9 mouse cellular contexts compared by ENCODE assay signal in genomic region chr12:76867586-76868280, GRCm38 (mm10). TPM values are rescaled to one million over a fixed set of nuclear protein-coding genes. Genes with fewer than 3 reads are reported as not detected.
DNase-seq lines count a peak whose midpoint lies in the region; ATAC-seq lines count a peak whose summit lies in the region.
"Had no signal": no experiment of that assay in that cellular context is flagged by ENCODE, and none has a peak within 500 bp of the region (broad histone marks: within the 10 kb centered on the region; RNA-seq: fewer than 3 reads in every experiment).

No protein-coding gene starts in this region.

- H3K27me3 ChIP-seq in liver, embryonic 11.5 days (replicated peaks; ENCODE audit: control insufficient read depth, insufficient read depth, low read length): no peaks in the 10 kb centered on the region
- H3K27me3 ChIP-seq: hindbrain, embryonic 15.5 days had no signal

- H3K4me3 ChIP-seq in brown adipose tissue, adult 24 weeks (ENCODE audit: insufficient read depth, low read depth, low read length): peak overlapping the region; percentile 37
- no peak overlapping the region for H3K4me3 ChIP-seq in liver, embryonic 11.5 days (ENCODE audit: low read depth, low read length)
- H3K4me3 ChIP-seq: hindbrain, embryonic 15.5 days had no signal

- WGBS in liver, embryonic 11.5 days: 68% methylated on average over 10 of the region's 10 CpGs

- no peaks in the 10 kb centered on the region; the same call in 1 of the 2 replicates for H3K36me3 ChIP-seq in liver, embryonic 11.5 days (ENCODE audit: control insufficient read depth, insufficient read depth, low read length)
- H3K36me3 ChIP-seq: hindbrain, embryonic 15.5 days had no signal

- no peak overlapping the region for H3K9ac ChIP-seq in liver, embryonic 11.5 days (ENCODE audit: low read depth, low read length)
- H3K9ac ChIP-seq: hindbrain, embryonic 15.5 days had no signal

- H3K27ac ChIP-seq in brown adipose tissue, adult 24 weeks (replicated peaks; ENCODE audit: low read depth, low read length): peak overlapping the region; percentile 80
- H3K27ac ChIP-seq in liver, embryonic 11.5 days (ENCODE audit: low read depth, low read length): no peak overlapping the region
- H3K27ac ChIP-seq: hindbrain, embryonic 15.5 days had no signal

- H3K4me1 ChIP-seq in brown adipose tissue, adult 24 weeks (ENCODE audit: control insufficient read depth, insufficient read depth, insufficient read length, low read length): peaks cover 11% of the 10 kb centered on the region
- no peaks in the 10 kb centered on the region; the same call in 1 of the 2 replicates for H3K4me1 ChIP-seq in liver, embryonic 11.5 days (replicated peaks; ENCODE audit: control insufficient read depth, insufficient read depth, low read length)
- H3K4me1 ChIP-seq: hindbrain, embryonic 15.5 days had no signal

- intact Hi-C loops in left cerebral cortex, postnatal 14 days (cut with DNase I): no loop called here
- intact Hi-C loops in heart, postnatal 36 days (cut with DNase I): no loop called here

- H3K9me3 ChIP-seq in liver, embryonic 11.5 days (ENCODE audit: control insufficient read depth, low read length): no peaks in the 10 kb centered on the region
- H3K9me3 ChIP-seq: hindbrain, embryonic 15.5 days had no signal

- peak; percentile 41 for DNase-seq in thymus, postnatal 0 days (ENCODE audit: low spot score)
- DNase-seq in thymus, postnatal 10 days (ENCODE audit: low spot score in 2 of 2): no peak
- DNase-seq in left cerebral cortex, postnatal 14 days (ENCODE audit: low spot score in 2 of 2): peak; percentile 40 to 63
- DNase-seq in telencephalon, adult 2 months (ENCODE audit: low read depth, low spot score): peak; percentile 74
- DNase-seq in kidney, postnatal 10 days: no peak
- DNase-seq in liver, embryonic 11.5 days (ENCODE audit: low spot score): no peak
- DNase-seq in heart, postnatal 36 days: no peak

- no peak for ATAC-seq in liver, embryonic 11.5 days (replicated peaks; ENCODE audit: low FRiP score)

- H3K4me2 ChIP-seq in liver, embryonic 11.5 days: no peak overlapping the region
- H3K4me2 ChIP-seq: hindbrain, embryonic 15.5 days had no signal

RNA-seq across cellular contexts. Expression of gene Rab15, which starts 45.0 kb away (rescaled TPM):
- polyA plus RNA-seq in thymus, postnatal 0 days (2015; fragmentation: Nextera tagmentation; extraction: Ambion mirVana): 23.6 and 27.0 TPM in 2 replicates
- polyA plus RNA-seq in brown adipose tissue, adult 24 weeks (2012; ENCODE audit: insufficient read depth, insufficient read length, missing spikeins): not detected in 2 replicates
- 100 to 1,000 TPM; 234 to 269 TPM for total RNA-seq in left cerebral cortex, postnatal 14 days (2021)
- polyA plus RNA-seq in liver, embryonic 11.5 days (2014; fragmentation: Nextera tagmentation; extraction: Ambion mirVana): 1.7 and 2.1 TPM in 2 replicates
- under 1 TPM; 0.86 to 0.92 TPM for total RNA-seq in heart, postnatal 36 days (2021)

Comparison
In these comparisons a context has a peak if more than half of its experiments do, and no peak if none do; other contexts are left out.
1. DNase-seq: peak in thymus, postnatal 0 days (single experiment), left cerebral cortex, postnatal 14 days (2 of 2) and telencephalon, adult 2 months (single experiment); none in thymus, postnatal 10 days (0 of 2), kidney, postnatal 10 days (single experiment), liver, embryonic 11.5 days (single experiment) and heart, postnatal 36 days (0 of 2).